Mouse (Mus musculus): ENCODE measurements at regions not wholly inside any gene's neighbourhood (a gene's known extent, or its start where the extent isn't known, plus 50 kb on each side); places are given as distances from the start of the nearest gene placed in this dataset.
A peak's percentile ranks its signal among the peaks of the same experiment; 100 is the strongest.

- DNase-seq = peak; percentile 38
Observed at GRCm38 (mm10) chr4:106859476-106859875, 51.0 kb upstream of the Ssbp3 start.

DNA sequence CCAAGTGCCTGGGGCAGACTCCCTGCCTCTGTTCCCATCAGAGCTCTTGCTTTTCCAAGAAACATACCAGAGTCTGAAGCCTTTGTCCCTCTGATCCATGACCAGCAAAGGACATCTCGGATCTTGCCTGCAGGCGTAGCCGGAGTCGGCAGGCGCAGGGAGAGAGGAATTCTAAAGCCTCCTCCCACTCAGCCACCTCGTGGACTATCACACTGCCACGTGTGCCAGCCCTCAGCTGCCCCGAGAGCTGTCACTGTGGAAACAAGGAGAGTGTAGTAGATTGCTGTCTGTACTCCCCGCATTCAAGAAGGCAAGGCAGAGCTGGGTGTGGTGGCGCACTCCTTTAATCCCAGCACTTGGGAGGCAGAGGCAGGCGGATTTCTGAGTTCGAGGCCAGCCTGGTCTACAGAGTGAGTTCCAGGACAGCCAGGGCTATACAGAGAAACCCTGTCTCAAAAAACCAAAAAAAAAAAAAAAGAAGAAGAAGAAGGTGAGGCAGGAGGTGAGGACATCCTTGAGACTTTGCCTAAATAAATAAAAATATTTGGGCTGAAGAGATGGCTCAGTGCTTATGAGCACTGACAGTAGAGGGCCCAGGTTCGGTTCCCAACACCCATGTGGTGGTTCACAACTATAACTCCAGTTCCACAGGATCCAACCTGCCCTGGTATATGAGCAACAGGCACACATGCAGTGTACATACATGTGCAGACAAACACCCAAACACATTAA is 52.0 kb upstream of the Ssbp3 start:
- DNase-seq = no peak

GRCm38 (mm10) chr4:106855771-106856170 is 51.0 kb upstream of the Acot11 start:
- DNase-seq = no peak

GRCm38 (mm10) chr4:106854361-106855309 is 49.8 kb upstream of the Acot11 start:
- no peak for DNase-seq

Data from lung, postnatal 36 days (tissue).